Mouse (Mus musculus) skeletal muscle tissue, adult 2 months (tissue): Measurements from ENCODE around the gene Rpl41.
A peak's percentile ranks its signal among the peaks of the same experiment; 100 is the strongest.
"Not testable (repeated sequence)": the region's sequence is repeated elsewhere in the genome, so short reads cannot be mapped to it uniquely, and the experiment has no call there.

Experiments
- DNase-seq: peaks from one replicate; pipeline ENCODE4 v3.0.0-alpha.2; 2012; ENCODE audit warnings: low read depth, low spot score

Rpl41 gene

DNA sequence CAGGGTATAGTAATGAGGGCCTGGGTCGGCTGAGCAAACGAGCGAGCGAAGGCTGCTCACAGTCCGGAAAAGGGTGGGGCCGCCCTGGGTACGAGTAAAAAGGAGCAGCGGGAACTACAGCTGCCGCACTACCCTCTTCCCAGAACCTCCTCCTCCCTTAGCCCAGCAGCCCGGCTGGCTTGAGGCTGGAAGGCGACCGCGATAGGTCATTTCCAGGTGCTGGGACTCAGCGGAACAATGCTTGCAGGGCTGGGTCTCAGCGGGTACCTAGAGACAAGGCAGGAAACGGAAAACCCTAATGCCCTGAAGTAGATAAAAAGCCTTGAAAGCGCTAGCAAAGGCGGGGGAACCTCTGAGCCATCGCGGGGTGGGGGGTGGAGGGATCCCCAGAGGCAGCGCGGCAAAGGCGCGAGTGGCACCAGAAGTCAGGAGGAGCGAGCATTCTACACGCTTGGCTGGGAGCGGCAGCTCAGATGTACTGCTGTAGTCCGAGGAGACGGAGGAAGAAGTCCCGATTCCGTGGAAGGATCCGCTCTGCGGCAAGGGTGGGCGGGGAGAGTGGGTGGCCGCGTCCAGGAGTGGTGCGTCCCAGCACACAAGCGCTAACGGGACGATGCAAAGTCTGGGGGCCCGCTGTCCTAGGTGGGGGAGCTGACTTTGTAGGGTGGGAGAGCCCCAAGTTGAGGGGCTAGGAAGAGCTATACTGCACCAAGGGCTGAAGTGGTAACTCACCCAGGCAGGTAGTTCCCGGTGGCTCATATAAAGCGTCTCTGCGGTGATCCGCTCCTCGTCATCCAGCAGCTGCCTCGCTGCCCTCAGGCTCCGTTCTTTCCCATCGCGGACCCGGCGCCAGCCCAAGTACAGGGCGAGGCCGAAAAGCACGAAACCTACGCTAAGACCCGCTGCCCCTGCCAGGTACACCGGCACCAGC lies 24.1 kb downstream of the Rpl41 start:
- no peak for DNase-seq

- no peak for DNase-seq
Measured at GRCm38 (mm10) chr10:128524111-128524731, 24.9 kb downstream of the Rpl41 start.

DNA sequence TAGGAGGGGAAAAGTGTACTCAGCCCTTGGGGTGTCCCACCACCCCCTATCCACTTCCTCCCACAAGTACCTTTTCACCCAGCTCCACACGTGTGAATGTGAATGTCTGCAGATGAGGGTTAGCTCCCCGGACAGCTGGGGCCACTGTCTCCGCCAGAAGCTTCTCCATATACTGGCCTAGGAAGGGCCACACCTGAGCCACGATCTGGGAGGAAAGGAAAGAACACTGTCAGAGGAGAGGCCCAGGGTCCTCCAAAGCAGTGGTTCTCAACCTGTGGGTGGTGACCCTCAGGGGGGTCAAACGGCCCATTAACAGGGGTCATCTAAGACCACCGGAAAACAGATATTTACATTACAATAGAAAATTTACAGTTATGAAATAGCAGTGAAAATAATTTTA lies 26.8 kb downstream of the Rpl41 start:
- no peak for DNase-seq

DNA sequence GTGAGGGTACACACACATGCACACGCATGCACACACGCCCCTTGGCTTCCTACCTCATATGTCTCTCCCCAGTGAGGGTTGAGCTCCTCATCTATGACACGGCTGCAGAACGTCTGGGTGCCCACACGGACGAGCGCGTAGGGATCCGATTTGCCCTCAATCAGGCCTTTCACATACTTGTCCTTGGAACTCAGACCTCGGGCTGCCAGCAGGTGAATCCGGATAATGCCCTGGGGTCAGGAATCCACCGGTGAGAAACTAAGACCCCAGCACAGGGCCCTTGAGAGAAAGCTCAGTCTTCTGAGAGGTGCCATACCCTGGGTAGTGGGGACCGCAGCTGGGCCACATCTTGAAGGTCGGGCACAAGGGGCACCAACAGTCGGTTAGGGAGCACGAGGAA lies 28.5 kb downstream of the Rpl41 start:
- DNase-seq: no peak

DNA sequence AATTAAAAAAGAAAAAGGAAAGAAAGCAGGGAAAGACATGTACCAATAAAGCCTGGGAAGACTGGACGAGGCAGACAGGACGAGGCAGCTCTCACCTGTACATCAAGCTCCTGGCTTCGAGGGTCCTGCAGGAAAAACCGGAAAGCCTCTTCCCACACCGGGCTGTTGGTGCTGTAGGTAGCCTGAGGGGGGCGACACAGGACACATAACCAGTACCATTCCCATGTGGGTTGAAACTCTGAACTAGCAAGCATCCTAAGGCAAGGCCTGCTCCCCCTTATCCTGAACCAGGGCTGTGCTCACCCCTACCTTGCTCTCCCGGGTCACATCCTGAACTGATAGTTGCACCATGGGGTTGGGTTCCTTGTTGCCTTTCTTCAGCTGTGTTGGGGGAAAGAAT lies 30.3 kb downstream of the Rpl41 start:
- DNase-seq: no peak

DNA sequence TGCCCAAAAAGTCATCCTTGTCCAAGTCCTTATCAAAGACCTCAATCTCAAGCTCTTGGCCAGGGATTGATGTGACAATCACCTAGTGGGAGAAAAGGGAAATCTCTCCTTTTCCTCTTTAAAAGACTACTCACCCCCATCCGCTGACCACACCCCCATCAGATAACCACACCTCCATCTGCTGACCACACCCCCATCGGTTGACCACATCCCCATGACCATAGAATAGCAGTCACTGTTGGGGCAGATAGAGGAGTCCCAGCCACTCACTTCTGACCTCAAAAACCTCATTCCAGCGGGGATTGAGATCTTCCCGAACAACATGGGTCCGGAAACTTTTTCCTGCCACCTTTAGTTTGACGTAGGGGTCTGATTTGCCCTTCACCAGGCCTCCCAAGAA lies 32.4 kb downstream of the Rpl41 start:
- DNase-seq: no peak

- no peak for DNase-seq
Measured at GRCm38 (mm10) chr10:128516029-128516428, 33.1 kb downstream of the Rpl41 start.

GRCm38 (mm10) chr10:128515044-128515443 lies 34.1 kb downstream of the Rpl41 start:
- no peak for DNase-seq

DNA sequence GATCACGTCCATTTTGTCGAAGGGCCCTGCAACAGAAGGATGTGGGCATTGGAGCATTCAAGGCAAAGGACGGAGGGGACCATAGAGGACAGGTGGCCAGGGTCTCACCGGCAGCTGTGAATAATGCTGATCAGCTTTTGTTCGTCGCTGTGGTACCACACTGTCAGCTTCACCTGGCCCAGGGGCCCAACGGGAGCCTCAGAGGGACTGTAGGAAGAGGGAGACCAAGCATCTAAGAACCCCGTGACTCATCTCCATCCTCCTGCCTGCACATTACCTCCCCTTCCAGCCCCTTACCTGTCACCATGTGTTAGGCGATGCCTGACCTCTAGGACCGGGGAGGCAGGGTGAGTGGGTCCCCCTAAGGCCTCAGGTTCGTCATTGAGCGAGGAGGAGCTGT lies 37.3 kb downstream of the Rpl41 start:
- DNase-seq: no peak

DNA sequence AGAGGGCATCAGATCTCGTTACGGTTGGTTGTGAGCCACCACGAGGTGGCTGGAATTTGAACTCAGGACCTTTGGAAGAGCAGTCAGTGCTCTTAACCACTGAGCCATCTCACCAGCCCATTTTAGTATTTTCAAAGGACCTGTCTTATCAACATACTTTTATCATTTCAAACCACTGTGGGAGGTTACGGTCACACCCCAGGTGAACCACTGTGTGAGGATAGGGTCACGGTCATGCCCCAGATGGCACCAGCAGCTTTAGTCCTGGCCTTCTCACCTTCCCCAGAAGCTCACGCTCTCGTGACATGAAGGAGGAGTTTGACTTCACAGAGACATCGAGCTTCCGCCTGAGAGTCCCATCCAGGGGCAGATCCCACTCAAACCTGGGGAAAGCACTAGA lies 37.9 kb downstream of the Rpl41 start:
- no peak for DNase-seq

DNA sequence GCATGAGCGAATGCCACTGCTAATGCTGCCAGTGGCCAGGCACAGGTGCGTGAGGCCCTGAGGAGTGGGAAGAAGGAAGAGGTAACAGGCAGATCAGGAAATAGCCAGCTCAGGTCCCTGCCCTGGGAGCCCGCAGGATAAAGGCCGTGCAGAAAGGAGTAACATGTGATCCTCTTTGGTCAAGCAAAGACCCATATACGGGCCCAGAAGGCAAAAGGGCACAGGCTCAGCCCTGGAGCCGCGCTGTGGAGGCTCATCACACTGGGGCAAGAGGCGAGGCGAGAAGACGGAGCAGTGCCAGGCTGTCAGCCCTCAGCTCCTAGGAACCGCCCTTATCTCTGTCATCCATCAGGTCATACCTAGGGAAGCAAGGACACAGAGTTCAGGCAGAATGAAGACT lies 38.8 kb downstream of the Rpl41 start:
- DNase-seq: no peak

GRCm38 (mm10) chr10:128509831-128510230 lies 39.3 kb downstream of the Rpl41 start:
- no peak for DNase-seq

GRCm38 (mm10) chr10:128509203-128509602 lies 39.9 kb downstream of the Rpl41 start:
- DNase-seq: no peak

- DNase-seq: no peak
Measured at GRCm38 (mm10) chr10:128508260-128508659, 40.8 kb downstream of the Rpl41 start.

GRCm38 (mm10) chr10:128505974-128506373 lies 43.1 kb downstream of the Rpl41 start:
- DNase-seq: no peak

DNA sequence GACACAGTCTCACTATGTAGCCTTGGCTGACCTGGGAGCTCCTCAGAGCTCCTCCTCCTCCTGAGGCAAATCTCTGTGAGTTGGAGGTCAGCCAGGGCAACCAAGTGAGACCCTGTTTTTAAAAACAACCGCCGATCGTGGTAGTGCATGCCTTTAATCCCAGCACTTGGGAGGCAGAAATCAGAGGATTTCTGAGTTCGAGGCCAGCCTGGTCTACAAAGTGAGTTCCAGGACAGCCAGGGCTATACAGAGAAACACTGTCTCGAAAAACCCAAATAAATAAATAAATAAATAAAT lies 43.8 kb downstream of the Rpl41 start:
- DNase-seq: not testable (repeated sequence)

DNA sequence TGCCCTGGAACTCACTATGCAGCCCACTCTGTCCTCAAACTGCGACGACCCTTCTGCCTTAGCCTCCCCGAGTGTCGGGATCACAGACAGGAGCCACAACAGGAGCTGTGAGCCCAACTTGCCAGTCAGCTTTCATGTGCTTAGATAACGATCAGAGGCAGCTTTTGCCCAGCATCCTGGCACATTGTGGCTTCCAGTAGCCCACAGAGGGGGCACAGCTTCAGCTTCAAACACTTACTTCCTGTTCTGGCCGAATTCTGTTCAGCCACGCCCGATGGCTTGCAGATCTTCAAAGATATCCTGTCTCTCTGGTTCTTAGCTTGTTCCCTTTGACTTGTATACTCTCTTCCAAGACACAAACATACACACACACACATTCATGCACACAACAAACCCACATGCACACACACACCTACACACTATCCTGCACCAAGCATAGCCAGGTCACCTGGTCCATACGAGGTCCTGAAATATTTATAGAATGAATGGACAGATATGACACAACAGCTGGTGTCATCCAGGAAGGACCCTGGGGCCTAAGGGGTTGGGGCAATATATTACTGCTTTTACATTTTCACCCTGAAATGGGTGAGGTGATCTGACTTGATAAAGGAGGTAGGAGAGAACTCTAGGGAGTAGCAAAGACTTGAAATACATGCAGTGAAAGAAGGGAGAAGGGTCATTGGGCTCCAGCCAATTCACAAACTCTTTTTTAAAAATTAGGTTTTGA lies 44.3 kb downstream of the Rpl41 start:
- DNase-seq: no peak

DNA sequence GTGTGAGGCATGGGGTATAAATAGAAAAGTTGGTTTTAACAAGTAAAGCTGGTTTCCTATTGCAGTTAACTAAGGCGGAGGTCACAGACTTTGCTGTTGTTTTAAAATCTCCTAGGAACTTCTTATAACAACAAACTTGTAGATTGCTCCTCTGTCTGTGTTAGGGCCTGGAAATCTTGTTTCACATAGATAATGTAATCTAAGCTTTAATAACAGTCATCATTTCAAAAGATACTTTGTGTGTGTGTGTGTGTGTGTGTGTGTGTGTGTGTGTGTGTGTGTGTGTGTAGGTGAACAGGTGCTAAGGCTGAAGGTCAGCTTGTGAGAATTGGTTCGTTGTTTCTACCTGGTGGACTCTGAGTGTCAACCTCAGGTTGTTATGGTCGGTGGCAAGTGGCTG lies 45.1 kb downstream of the Rpl41 start:
- DNase-seq: no peak

- no peak for DNase-seq
Measured at GRCm38 (mm10) chr10:128503532-128503931, 45.6 kb downstream of the Rpl41 start.

DNA sequence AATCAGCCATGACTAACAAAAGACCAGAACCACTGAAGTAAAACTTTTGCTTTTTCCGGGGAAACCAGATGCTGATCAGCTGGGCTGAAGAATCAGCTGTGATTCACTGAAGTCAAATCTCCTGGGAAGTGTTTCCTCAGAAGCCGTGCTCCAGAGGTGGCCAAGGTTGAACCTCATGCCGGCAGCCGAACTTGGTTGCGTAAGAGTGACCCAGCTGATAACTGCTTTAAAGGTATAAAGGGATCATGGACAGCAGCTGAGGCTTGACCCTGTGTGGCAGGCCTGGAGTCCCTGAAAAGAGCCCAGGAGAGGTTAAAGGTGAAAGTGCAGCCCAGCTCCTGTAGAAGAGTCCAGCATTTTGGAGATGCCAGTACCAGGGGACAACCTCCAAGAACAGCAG lies 46.8 kb downstream of the Rpl41 start:
- peak; percentile 77 for DNase-seq

DNA sequence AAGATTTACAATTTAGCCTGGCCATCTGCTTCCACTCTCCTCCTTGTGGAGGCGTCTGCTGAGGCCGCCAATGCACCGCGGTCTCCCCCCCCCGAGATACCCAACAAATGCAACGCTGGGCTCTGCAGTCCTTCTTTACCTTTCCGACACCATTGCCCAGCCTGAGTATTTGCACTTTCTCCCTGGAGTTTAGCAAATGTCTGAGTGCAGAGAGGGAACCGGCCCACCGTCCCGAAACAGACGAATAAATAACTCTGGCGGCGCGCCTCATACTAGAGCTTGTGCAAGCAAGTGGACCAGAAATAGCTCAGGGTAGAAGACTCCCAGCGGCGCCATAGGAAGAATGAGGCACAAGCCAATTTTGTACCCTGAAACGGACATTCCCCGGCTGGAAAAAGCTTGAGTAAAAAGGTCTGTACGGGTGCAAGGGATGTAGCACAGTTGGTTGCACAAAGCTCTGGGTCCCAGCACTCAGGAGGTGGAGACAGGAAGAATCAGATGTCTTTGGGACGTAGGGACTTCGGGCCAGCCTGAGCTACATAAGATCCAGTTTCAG lies 49.9 kb downstream of the Rpl41 start:
- peak; percentile 60 for DNase-seq

DNA sequence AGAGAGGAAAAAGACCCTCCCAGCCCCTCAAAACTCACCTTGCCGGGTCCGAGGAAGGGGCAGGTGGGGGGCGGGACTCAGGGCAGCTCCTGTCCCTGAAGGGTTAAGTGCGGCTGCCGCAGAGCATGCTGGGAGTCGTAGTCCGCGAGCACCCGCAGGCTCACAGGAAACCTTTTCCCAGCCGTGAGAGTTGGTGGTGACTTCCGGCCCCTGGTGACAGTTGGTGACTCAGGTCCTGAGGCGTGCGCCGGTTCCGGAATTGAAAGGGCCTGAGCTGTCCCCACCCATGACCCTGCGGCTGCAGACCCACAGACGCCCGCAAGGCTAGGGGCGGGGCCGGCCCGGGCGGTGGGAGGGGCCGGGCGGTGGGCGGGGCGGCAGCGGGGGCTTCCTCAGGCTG lies 50.5 kb downstream of the Rpl41 start, which contains the start of gene Myl6b:
TSS of gene Myl6b (minus strand) at position 96 of the 400 bp plus-strand sequence.
- peak; percentile 99 for DNase-seq
